Mouse (Mus musculus) CD8-positive naive resting alpha-beta T cell, adult 2 months (primary cell): ENCODE measurements around the gene P2rx7.
A peak's percentile ranks its signal among the peaks of the same experiment; 100 is the strongest.

Experiments
- DNase-seq, 2 experiments: peaks; one replicate each; pipeline ENCODE4 v3.0.0; 2022; ENCODE audit warnings: low read depth in 2 of 2, low spot score in 2 of 2

The P2rx7 gene

GRCm38 (mm10) chr5:122727096-122727495, 83.4 kb downstream of the P2rx7 start:
- DNase-seq, result no peak

GRCm38 (mm10) chr5:122730776-122731175, 87.1 kb downstream of the P2rx7 start:
- no peak for DNase-seq

GRCm38 (mm10) chr5:122731321-122731720, 87.6 kb downstream of the P2rx7 start:
- DNase-seq, result peak; percentile 73 to 81

GRCm38 (mm10) chr5:122731991-122732673, 88.4 kb downstream of the P2rx7 start:
- peak; percentile 35 to 49 for DNase-seq

DNA sequence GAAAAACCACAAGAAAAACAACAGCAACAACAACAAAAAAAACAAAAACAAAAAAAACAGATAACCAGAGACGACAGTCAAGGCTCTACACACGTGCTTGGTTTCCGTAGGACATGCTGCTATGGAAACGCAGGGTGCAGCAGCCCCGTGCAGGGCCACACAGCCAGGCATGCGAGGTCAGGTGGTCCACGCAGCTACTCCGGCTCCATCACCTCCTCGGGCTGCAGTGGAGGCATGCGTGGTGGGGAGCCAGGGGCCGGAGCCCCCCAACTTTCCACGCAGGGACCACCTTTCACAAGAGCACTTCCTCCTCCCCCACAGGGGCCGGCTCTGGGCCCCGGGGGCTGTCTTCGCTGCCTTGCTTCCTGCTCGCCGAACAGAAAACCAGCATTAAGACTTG, 90.2 kb downstream of the P2rx7 start:
- peak; percentile 23 to 43 for DNase-seq

DNA sequence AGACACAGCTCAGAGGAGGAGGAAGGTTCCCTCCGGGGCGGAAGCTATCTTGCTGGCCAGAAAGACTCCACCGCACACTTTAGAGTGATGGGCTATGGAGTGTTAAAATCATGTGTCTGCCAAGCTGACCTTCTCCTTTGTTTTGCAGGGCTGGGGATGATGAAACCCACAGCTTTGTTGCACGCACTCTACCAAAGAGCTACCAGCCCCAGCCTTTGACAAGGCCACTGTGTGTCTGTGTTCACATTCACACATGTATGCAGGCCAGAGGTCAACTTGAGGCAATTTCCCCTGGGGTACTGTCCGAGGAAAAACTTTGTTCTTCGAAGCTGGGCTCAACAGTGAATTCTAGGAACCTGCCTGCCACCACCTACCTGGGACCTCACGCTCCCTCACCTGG, 92.1 kb downstream of the P2rx7 start:
- no peak for DNase-seq

DNA sequence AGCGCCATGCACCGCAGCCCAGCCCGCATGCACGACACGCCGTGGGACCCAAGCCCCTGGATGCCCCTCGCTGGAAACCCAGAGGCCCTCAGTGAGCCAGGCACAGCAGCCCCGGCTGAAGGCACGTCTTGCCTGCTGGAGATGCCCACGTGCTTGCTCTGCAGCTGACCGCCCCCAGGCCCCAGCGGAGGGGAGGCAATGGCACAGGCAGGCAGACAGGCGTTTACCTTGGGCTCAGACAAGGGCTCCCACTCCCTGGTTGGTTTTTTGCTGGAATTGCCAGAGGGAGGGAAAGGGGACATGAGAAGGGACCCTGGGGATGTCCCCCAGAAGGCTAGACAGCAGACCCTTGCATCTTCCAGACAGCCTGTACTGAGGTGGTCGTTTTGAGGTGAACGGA, 93.0 kb downstream of the P2rx7 start:
- no peak for DNase-seq
